ENCODE assay signal across 7 mouse cellular contexts in the genomic region with DNA sequence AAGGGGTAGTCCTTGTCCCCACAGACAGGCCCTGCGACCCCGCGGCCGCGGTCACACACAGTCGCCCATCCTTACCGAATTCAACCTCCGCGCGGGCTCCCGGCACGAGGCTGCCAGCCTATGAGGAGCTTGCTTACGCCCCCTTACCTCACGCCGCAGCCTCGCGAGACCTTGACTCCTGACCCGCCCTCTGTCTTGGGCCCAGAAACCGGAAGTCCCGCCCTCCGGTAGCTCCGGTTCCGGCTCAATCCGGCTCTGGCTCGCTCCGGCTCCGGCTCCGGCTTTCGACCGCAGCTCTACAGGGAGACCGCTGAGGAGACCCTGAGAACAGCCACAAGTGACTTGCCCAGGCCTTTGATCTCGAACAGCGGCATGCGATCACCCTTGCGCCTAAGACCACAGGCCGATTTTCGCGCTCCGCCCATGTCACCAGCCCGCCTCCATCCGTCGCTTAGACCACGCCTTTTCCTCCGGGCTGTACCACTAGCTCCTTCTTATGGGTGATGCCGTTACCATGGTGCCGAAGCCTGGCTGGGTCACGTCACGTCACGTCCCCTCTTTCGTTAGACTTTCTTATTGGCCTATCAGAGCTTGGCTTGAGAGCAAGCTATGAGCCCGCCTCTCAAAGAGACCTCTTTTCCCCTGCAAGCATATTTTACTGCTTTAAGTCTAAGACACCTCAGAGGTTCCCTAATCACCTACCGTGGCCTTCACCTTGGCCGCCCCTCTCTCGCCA. TPM values are rescaled to one million over a fixed set of nuclear protein-coding genes. Genes with fewer than 3 reads are reported as not detected.
DNase-seq lines count a peak whose midpoint lies in the region; ATAC-seq lines count a peak whose summit lies in the region.

A gene (minus strand): TSS at position 454 of the 736 bp plus-strand sequence.

- intact Hi-C loops in left cerebral cortex, postnatal 36 days (cut with DNase I), result loop anchor here (10.0 kb wide), 1 partner anchor 121 kb away; a partner anchor contains a TSS

- H3K4me3 ChIP-seq in intestine, embryonic 16.5 days (ENCODE audit: low read length), result peak within 1 kb of the TSS; percentile 65
- peak within 1 kb of the TSS; percentile 50 for H3K4me3 ChIP-seq in midbrain, embryonic 11.5 days (ENCODE audit: low read depth, low read length)

- peaks cover 2% of the 10 kb centered on the region; the same call in 1 of the 2 replicates for H3K36me3 ChIP-seq in intestine, embryonic 16.5 days (ENCODE audit: control insufficient read depth, insufficient read depth, low read length)
- H3K36me3 ChIP-seq in midbrain, embryonic 11.5 days (ENCODE audit: control insufficient read depth, insufficient read depth, low read length), result no peaks in the 10 kb centered on the region

- no peaks in the 10 kb centered on the region for H3K4me1 ChIP-seq in intestine, embryonic 16.5 days (ENCODE audit: control insufficient read depth, insufficient read depth, low read length)
- H3K4me1 ChIP-seq in midbrain, embryonic 11.5 days (ENCODE audit: control insufficient read depth, insufficient read depth, low read length), result no peaks in the 10 kb centered on the region; the same call in 1 of the 2 replicates

- peak; percentile 99 for ATAC-seq in intestine, embryonic 16.5 days
- ATAC-seq in midbrain, embryonic 11.5 days (ENCODE audit: low FRiP score), result peak; percentile 99

- peak within 1 kb of the TSS; percentile 68 for H3K27ac ChIP-seq in intestine, embryonic 16.5 days (ENCODE audit: low read length)
- H3K27ac ChIP-seq in midbrain, embryonic 11.5 days (ENCODE audit: low read depth, low read length), result peak within 1 kb of the TSS; percentile 67

- H3K4me2 ChIP-seq in intestine, embryonic 16.5 days (ENCODE audit: low read depth, low read length), result peak within 1 kb of the TSS; percentile 62
- peak within 1 kb of the TSS; percentile 54 for H3K4me2 ChIP-seq in midbrain, embryonic 11.5 days

- 21% methylated on average over 54 of the region's 54 CpGs for WGBS in intestine, embryonic 16.5 days
- WGBS in midbrain, embryonic 11.5 days, result 24% methylated on average over 54 of the region's 54 CpGs

- H3K27me3 ChIP-seq in intestine, embryonic 16.5 days (replicated peaks; ENCODE audit: control insufficient read depth, insufficient read depth, low read length), result no peaks in the 10 kb centered on the region
- no peaks in the 10 kb centered on the region for H3K27me3 ChIP-seq in midbrain, embryonic 11.5 days (ENCODE audit: control insufficient read depth, insufficient read depth, low read length)

- H3K9ac ChIP-seq in intestine, embryonic 16.5 days (ENCODE audit: low read depth, low read length), result peak within 1 kb of the TSS; percentile 76
- H3K9ac ChIP-seq in midbrain, embryonic 11.5 days (ENCODE audit: low read length), result peak within 1 kb of the TSS; percentile 69

- no peaks in the 10 kb centered on the region for H3K9me3 ChIP-seq in intestine, embryonic 16.5 days (ENCODE audit: control insufficient read depth, low read length)
- H3K9me3 ChIP-seq in midbrain, embryonic 11.5 days (ENCODE audit: control insufficient read depth, low read length), result no peaks in the 10 kb centered on the region

- peak; percentile 92 for DNase-seq in adrenal gland, adult 8-10 months
- peak; percentile 88 for DNase-seq in embryo, embryonic 9.5 days (ENCODE audit: extremely low spot score)
- DNase-seq in gastrocnemius, postnatal 4 days (ENCODE audit: low spot score in 2 of 2), result peak; percentile 77 to 90
- peak; percentile 89 for DNase-seq in left cerebral cortex, postnatal 36 days (ENCODE audit: low spot score in 2 of 2)
- peak; percentile 97 for DNase-seq in midbrain, embryonic 11.5 days (ENCODE audit: low spot score, missing footprints)
- DNase-seq in skeletal muscle tissue, adult 2 months (ENCODE audit: low read depth, low spot score), result peak; percentile 95

RNA-seq across cellular contexts. Expression of the gene that starts here (rescaled TPM):
- total RNA-seq in adrenal gland, adult 8-10 months (2022), result 10 to 100 TPM in 1 of 4 experiments, 1 to 10 TPM in 3; 7.2 to 10.2 (median 8.3) TPM
- total RNA-seq in gastrocnemius, postnatal 4 days (2021), result 1 to 10 TPM; 7.2 to 9.2 TPM
- 16.7 and 20.3 TPM in 2 replicates for polyA plus RNA-seq in intestine, embryonic 16.5 days (2015; fragmentation: Nextera tagmentation; extraction: Ambion mirVana)
- 10 to 100 TPM; 10.5 to 11.2 TPM for total RNA-seq in left cerebral cortex, postnatal 36 days (2021)
- 49.8 and 50.9 TPM in 2 replicates for polyA plus RNA-seq in midbrain, embryonic 11.5 days (2014; fragmentation: Nextera tagmentation; extraction: Ambion mirVana)

Comparison
In these comparisons a context has a peak if more than half of its experiments do, and no peak if none do; other contexts are left out.
1. Peak in every context shown above with its lines: DNase-seq, ATAC-seq, H3K4me3 ChIP-seq and H3K27ac ChIP-seq.